Mouse (Mus musculus): Measurements from ENCODE around the gene Tmem174.

GRCm38 (mm10) chr13:98656034-98656471 lies 18.8 kb upstream of the Tmem174 start:
- TF ChIP-seq CTCF (IDR thresholded peaks at IDR 0.05; ENCODE audit: borderline replicate concordance, control insufficient read depth, extremely low read depth, insufficient read depth, low read length, poor library complexity) = no peak
- no peak for TF ChIP-seq POLR2A (IDR thresholded peaks at IDR 0.05; ENCODE audit: control insufficient read depth, extremely low read depth, insufficient read depth, low read length, poor library complexity)
